Mouse (Mus musculus) urinary bladder, postnatal 10 days (tissue): ENCODE data around the gene Tex52.
"Not testable (repeated sequence)": the region's sequence is repeated elsewhere in the genome, so short reads cannot be mapped to it uniquely, and the experiment has no call there.

Experiments
- DNase-seq: peaks from one replicate; pipeline ENCODE4 v3.0.0; 2022; ENCODE audit warnings: low spot score

Gene Tex52

DNA sequence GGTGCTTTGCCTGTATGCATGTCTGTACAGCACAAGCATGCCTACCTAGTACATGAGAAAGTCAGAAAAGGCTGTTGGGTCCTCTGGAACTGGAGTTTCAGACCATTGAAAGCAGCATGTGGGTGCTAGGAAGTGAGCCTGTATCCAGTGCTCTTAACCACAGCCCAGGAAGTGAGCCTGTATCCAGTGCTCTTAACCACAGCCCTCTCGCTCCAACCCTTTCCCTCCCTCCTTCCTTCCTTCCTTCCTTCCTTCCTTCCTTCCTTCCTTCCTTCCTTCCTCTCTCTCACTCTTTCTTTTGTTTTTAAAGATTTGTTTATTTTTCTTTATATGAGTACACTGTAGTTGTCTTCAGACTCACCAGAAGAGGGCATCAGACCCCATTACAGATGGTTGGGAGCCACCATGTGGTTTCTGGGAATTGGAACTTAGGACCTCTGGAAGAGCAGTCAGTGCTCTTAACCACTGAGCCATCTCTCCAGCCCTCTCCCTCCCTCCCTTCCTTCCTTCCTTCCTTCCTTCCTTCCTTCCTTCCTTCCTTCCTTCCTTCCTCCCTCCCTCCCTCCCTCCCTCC is 5.4 kb downstream of the Tex52 start:
- not testable (repeated sequence) for DNase-seq

DNA sequence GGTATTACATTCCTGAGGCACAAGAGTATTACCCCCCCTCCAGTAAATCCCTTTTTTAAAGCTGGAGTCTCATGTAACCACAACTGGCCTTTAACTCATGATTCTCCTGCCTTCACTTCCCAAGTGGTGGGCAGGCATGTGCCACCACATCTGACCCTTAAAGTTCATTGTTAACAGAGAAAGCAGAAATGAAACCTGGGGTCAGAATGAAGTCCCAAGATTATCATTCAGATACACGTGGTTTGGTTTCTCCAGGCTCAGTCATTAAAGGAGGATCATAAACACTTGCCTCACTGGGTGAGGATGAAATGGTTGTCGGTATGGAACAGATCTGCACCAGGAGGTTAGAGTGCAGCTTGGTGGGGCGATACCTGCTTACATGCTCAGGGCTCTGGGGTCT is 6.0 kb downstream of the Tex52 start:
- DNase-seq, result no peak

DNA sequence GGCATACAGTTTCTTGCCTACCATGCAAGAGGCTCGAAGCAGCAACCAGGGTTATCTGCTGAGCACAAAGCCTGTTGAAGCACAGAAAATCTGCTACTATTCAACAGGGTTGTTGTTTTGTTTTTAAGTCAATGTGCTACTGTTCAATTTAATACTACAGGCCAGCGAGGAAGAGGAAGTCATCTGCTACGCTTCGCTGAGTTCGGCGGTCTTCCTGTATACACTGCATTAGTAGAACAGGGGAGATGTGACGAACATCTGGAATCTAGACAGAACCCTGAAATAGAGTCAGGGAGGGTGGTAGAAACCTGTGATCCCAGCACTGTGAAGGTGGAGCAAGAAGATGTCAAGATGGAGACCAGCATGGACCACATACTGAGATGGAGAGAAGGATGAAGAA is 8.5 kb downstream of the Tex52 start:
- no peak for DNase-seq

DNA sequence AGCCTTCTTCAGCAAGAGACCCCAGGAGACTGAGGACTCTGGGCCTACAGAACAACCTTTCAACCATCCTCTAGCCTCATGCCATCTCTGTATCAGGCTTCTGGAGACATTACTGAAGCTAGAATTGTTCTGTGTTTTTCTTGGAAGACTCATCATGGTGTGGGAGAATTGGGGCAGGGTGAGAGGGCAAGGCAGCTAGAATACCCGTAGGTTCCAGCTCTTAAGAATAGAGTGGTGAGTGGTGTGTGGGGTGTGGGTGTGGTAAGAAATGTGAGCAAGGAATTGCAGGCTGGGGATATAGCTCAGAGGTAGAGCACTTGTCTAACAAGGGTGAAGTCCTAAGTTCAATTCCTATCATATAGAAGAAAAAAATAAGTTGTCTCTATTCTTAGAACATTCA is 9.8 kb downstream of the Tex52 start:
- no peak for DNase-seq

DNA sequence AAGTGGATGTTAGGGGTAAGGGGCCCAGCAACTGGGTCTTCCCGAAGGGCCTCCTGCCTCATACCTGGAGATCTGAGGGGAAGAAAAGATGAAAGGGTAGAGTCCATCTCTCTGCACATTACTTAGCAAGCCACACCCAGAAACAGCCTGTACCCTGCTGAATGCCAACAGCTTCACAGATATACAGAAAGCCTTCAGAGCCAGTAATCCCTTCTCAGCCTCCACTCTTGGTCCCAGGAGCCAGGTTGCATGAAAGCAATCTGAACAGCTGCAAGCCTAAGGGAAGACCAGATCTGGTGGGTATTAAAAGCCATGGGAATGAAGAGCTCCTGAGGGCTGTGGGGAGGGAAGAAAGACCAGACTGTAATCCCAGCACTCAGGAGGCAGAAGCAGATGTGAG is 13.9 kb downstream of the Tex52 start:
- DNase-seq, result no peak

DNA sequence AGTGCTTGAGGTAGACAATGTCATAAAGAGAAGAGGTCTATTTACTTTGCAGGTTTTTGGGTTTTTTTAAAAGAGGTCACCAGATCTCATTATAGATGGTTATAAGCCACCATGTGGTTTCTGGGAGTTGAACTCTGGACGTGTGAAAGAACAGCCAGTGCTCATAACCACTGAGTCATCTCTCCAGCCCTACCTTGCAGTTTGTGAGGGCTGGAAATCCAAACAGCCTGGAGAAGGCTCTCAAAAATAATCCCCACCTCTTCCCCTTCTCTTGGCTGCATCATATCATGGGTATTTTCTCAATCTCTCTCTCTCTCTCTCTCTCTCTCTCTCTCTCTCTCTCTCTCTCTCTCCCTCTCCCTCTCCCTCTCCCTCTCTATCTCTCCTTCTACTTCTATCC is 15.4 kb downstream of the Tex52 start:
- no peak for DNase-seq

DNA sequence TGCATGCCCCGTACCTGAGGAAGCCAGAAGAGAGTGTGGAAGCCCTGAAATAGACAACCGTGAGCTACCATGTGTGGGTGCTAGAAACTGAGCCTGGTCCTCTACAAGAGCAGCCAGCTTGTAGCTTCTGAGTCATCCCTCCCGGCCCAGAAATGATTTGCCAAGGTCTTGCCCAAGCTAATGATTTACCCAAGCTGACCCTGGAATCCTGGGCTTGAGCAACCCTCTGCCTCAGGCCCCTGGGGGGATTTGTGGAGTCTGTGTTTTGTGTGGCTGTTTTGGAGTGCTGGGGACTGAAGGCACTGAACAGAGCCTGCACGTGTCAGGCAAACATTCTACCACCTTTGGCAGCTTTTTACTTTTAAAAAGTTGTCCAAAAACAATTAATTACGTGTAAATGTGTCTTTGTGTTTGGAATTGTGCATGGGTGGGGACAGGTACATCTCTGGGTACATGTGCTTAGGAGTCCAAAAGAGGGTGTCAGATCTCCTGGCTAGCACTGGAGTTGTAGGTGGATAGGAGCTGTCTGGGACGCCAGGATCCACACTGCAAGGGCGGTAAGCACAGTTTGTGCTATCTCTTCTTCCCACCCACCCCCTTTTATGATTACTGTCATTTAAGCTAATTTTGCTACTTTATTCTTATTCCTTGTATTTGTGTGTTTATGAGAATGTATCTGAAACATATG is 22.5 kb downstream of the Tex52 start:
- no peak for DNase-seq

DNA sequence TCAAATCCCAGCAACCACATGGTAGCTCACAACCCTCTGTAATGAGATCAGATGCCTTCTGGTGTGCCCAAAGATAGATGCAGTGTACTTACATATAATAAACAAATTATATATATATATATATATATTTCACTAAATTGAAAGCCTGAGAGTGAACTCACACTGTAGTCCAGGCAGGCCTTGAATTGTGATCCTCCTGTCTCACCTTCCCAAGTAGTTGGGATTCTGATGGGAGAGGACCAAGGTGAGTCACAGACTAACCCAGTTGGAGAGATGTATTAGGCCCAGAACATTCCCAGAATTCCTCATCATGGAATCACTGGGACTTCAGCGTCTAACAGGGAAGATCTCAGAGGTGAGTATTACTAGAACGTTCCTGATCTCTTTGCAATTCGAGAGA is 23.7 kb downstream of the Tex52 start, which contains the start of gene Nrip2:
TSS of gene Nrip2 (plus strand) at position 301 of the 400 bp plus-strand sequence.
- DNase-seq, result no peak

DNA sequence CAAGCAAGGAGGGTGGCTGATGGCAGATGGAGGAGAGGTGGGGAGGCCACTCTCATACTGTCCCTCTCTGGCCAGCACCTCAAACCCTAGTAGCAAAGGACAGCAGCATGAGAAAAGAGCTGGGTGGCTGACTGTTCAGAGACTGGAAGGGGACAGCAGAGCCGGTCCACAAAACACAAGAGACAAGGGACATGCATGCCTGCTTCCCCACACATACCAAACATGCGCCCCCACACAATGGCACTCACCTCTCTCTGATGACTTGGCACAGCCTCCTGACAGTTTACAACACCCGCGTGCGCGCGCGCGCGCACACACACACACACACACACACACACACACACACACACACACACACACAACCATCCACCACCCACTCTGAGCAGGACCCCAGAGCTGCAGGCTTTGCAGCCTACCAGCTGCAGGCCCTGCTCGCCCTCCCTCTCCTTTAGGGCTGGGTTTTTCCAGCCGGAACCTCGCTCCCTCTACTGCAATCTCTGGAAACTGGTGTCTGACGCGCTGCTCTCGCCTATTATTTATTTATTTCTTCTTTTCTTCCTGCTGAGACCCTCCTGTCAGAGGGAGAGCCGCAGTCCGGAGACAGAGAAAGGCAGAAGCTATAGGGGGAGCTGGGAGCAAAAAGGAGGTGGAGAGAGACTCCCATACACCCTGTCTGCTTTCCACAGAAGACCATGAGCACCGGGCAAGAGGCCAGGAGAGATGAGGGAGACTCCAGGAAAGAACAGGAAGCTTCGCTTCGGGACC is 24.3 kb downstream of the Tex52 start:
- DNase-seq, result no peak

DNA sequence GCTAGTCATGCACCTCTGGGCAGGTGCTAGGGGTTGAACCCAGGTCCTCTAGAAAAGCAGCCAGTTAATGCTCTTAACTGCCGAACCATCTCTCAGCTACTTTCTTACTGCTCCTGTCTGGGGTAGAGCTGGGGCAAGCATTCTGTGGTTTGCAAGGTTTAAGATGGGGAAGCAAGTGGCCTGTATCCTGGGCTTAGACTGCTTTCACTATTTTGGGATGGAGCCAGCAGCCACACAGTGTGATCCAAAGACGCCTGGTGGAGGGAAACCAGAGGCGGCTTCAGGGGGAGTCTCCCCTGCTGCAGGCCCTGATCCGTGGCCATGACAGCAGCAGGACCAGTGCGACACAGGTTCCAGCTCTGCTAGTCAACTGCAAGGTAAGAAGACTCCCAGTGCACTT is 29.5 kb downstream of the Tex52 start:
- DNase-seq, result no peak

DNA sequence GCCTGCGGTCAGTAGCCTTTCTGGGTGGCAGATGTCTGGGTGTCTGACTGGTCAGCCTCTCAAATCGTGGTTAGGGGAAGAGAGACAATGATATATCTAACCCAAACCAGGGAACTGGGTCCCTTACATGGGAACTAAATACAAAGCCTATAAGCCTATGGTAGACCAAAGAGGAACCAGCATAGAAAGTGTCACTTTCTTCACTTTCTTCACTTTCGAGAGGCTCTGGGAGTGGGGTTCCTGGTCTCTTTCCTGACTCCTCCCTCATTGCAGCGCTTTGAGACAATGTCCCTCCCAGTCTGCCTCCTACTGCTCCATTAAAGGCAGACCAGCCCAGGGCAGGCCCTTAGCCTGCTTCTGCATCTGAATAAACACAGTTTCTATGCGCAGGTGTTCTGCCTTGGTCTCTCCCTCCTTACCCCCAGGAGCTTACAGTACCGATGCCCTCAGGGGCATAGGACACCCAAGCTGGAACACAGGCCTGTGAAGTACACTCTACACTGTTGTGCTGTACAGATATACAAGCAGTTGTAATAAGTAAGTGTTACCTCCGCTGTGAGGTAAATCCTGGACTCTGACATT is 33.4 kb downstream of the Tex52 start:
- DNase-seq, result no peak

DNA sequence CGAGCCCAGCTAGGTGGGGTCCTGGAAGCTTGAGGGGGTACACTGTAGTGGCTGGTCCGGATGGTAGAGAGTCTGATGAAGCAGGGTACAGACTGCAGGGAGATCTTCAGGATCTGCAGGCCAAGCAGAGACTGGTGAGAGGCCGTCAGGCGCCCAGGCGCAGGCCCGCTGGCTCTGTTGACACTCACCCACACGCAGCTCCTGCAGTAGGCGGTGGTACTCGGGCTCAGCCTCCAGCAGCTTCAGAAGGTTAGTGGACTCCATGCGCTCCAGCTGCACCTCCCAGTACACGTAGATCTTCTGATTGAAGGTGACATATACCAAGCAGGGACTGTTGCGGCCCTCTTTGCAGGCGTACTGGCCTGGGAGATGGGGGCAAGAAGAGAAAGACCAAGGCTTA is 35.0 kb downstream of the Tex52 start:
- no peak for DNase-seq

DNA sequence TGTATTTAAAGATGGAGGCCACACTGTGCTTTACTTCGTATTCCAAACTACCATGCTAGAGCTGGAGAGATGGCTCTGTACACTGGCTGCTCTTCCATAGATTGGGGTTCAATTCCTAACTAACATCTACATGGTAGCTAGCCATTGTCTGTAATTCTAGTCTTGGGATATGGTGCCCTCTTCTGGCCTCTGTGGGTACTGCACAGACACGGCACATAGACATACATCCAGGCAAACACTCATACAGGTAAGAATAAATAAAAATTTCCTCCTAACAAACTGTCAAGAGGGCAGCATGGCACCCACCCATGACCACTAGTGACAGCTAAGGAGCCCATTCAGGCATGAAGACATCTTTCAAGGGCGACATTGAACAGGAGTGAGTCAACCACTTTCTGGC is 35.9 kb downstream of the Tex52 start:
- DNase-seq, result no peak

DNA sequence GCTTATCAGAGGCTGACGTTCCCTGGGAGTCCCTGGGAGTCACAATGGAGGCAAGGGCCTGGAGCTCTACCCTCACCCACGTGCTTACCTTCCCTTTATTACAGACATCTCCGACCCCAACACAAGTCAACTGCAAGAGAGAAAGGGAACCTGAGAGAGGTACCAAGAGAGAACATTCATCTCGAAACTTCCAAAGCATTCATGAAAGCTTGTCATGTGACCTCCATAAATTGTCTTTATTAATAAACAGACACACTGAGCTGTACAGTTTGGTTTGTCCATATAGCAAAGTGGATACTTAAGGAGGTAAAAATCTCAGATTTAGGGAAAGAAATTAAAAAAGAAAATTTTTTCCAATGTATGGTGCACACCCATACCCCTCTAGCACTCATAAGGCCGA is 40.9 kb downstream of the Tex52 start:
- DNase-seq, result no peak

DNA sequence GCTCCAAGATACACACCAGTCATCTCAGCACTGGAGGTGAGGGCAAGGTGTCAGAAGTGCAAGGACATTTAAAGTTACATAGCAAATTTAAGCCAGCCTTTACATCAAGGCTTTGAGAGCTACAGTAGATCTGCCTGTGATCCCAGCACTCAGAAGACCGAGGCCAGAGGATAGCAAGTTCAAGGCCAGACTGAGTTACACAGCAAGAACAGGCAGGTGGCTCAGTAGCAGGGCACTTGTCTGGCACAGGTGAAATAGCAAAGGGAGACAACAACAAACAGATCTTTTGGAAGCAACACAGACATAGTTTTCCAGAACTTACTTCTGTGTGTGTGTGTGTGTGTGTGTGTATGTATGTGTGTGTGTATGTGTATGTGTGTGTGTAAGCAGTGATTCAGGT is 42.8 kb downstream of the Tex52 start:
- no peak for DNase-seq

DNA sequence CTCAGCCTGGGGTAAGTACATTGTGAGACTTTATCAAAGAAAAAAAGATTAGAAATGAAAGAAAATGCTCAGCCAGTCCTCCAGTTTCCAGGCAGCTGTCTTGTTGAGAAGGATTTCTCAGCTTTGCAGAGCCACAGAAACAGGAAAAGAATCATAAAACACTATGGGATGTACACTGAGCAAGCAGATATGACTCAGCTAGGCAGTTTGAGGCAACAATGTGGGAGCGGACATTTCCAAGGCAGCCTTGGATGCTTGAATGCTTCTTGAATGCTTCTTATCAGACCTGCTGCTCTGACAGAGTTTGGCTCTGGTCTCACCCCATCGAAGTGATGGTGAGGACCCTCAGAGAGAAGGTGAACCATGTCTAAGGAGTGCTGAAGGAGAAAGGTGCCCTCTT is 45.8 kb downstream of the Tex52 start:
- no peak for DNase-seq

DNA sequence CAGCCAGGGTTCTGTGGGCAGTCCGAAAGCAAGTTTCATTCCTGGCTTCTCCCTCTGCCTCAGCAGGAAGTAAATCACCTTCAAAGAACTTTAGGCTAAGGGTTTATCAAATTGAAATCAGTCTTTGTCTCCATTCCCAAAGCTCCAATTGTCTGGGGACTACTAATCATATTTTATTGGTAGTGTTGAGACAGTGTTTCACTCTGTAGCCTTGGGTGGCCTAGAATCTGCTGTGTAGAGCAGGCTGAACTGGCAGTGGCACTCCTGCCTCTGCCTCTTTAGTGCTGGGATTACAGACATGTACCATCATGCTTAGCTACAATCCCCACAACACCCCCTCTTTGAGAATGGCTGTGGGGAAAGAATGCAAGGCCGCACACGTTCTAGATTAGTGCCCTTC is 46.2 kb downstream of the Tex52 start:
- no peak for DNase-seq

DNA sequence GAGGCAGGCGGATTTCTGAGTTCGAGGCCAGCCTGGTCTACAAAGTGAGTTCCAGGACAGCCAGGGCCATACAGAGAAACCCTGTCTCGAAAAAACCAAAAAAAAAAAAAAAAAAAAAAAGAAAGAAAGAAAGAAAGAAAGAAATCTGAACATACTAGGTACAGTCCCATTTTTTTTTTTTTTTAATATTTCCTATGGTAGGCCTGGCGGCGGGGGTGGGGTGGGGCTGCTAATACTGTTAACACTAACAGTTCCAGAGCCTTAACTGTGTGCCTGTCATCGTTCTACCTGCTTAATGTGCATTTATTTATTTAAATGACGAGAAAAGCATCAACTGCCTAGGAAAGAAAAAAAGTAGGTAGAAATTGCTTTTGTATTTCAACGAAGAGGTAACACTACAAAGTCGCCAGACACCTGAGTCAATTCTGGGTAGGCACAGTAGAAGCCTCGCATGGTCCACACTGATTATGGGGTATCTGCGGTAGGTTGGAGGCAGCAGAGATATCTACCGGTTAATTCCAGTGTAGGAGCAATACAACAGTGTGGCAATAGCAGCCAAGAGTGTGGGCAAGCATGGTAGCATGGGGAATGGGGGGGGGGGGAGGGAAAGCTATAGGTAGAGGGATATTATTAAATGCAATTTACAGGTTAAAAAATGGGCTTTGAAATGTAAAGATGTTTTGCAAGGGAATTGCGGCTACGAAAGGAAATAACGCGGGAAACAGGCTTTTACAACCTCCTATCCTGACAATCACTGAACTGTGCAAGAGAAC is 48.4 kb downstream of the Tex52 start:
- no peak for DNase-seq

DNA sequence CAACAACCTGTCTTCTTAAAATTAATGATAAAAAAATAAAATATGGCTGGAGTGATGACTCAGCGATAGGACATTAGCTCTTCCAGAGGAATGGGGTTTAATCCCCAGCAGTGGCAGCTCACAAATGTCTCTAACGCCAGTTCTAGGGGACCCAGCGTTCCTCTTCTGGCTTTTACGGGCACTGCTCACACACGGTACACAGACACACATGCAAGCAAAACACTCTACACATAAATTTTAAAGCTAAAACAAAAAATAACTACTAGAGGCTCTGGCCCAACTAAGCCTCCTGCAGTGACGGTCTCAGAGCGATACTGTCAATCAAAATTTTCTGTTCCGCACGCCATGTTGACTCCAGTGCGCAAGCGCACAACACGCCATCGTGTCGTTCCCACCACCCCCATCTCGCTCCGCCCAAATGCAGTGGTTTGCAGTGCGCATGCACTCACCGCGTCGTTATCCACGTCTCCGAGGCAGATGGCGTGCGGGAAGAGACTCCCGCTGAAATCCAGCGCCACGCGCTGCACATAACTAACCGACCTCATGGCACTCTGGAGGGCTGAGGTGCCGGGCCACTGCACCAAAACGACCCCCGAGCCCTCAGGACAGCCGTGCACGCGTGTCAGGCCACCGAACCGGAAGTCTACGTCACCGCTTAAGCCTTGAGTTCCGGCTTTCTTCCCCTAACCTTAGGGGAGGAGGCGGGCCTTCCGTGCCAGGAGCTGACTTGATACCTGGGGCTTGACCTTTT is 49.2 kb downstream of the Tex52 start, which contains the start of gene Itfg2:
TSS of gene Itfg2 (minus strand) at position 663 of the 751 bp plus-strand sequence.
- peak; percentile 83 for DNase-seq

DNA sequence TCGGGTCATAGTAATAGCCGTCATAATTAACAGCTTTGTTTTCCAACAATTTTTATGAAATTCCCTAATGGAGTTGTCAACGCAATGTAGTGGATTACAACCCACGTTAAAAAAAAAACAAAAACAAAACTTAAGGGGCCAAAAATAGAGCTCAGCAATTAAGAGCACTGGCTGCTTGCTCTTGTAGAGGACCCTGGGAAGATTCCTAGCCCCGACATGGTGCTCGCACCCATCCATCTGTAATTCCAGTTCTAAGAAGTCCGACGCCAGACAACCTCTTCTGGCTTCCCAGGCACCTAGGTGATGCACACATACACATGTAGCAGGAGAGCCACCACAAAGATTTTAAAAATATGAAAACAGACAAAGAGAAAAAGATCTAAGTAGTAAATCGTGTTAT is 49.8 kb downstream of the Tex52 start:
- no peak for DNase-seq

DNA sequence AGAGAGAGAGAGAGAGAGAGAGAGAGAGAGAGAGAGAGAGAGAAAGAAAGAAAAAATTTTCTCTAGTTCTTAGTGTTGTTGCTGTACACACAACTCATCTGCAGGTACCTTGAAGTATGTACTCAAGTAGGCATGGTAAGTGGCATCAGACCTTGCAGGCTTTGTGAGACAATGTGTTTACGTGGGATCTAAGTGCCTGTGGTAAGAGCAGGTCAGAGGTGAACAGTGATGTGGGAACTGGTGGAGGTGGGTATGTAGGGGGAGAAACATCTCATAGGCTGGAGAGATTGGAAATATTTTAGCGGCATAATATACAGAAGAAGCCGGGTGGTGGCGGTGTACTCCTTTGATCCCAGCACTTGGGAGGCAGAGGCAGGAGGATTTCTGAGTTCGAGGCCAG is 52.3 kb downstream of the Tex52 start:
- DNase-seq, result no peak

DNA sequence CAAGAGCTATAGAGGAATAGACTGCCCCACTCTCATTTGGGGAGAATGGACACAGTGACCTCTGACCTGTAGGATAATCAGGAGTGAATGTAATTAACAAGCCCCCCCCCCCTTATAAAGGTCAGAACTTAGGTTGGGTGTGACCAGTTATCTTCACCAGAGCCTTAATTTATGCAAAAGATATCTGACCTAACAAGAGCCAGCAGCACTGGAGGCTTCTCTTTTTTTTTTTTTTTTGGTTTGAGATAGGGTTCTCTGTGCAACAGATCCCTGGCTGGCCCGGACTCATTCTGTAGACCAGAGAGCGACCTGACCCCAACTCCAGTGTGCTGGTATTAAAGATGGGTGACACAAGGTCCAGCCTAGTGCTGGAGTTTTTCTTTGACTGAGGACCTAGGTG is 54.0 kb downstream of the Tex52 start:
- DNase-seq, result no peak
